24 mouse cellular contexts compared by ENCODE assay signal in genomic region chr11:110968901-110969300, GRCm38 (mm10). TPM values are rescaled to one million over a fixed set of nuclear protein-coding genes. Genes with fewer than 3 reads are reported as not detected.
DNase-seq lines count a peak whose midpoint lies in the region; ATAC-seq and TF ChIP-seq lines count a peak whose summit lies in the region.
"Had no signal": no experiment of that assay in that cellular context is flagged by ENCODE, and none has a peak within 500 bp of the region (broad histone marks: within the 10 kb centered on the region; RNA-seq: fewer than 3 reads in every experiment).

No protein-coding gene starts in this region.

- H3K9ac ChIP-seq in kidney, embryonic 14.5 days (ENCODE audit: low read depth, low read length): no peak overlapping the region
- no peak overlapping the region for H3K9ac ChIP-seq in kidney, embryonic 16.5 days (replicated peaks; ENCODE audit: low read length)
- H3K9ac ChIP-seq: embryonic facial prominence, embryonic 12.5 days; forebrain, embryonic 13.5 days; forebrain, embryonic 15.5 days had no signal

- H3K36me3 ChIP-seq in kidney, adult 2 months (ENCODE audit: control insufficient read depth, insufficient read depth, low read length): peaks cover 2% of the 10 kb centered on the region; the same call in 1 of the 2 replicates
- H3K36me3 ChIP-seq in kidney, embryonic 14.5 days (ENCODE audit: control insufficient read depth, insufficient read depth, low read length): no peaks in the 10 kb centered on the region
- H3K36me3 ChIP-seq in kidney, embryonic 16.5 days (ENCODE audit: insufficient read depth, low read length): no peaks in the 10 kb centered on the region
- H3K36me3 ChIP-seq: embryonic facial prominence, embryonic 10.5 days; embryonic facial prominence, embryonic 12.5 days; forebrain, embryonic 15.5 days; G1E had no signal

- H3K9me3 ChIP-seq in kidney, embryonic 14.5 days (ENCODE audit: control insufficient read depth, low read length): no peaks in the 10 kb centered on the region
- no peaks in the 10 kb centered on the region for H3K9me3 ChIP-seq in kidney, embryonic 16.5 days (ENCODE audit: low read length)
- H3K9me3 ChIP-seq: embryonic facial prominence, embryonic 10.5 days; embryonic facial prominence, embryonic 12.5 days; forebrain, embryonic 13.5 days; forebrain, embryonic 15.5 days had no signal

- TF ChIP-seq POLR2A in kidney, adult 2 months (IDR thresholded peaks at IDR 0.05; ENCODE audit: low read depth, low read length): no peak

- peak; percentile 58 for DNase-seq in kidney, adult 2 months
- DNase-seq in kidney, postnatal 4 days: no peak
- no peak for DNase-seq in kidney, postnatal 10 days
- DNase-seq in kidney, postnatal 14 days: no peak
- DNase-seq: adrenal gland, adult 8-10 months; adrenal gland, postnatal 14 days; adrenal gland, postnatal 36 days; B cell, adult 2 months; cerebellum, adult 11-12 months; cerebellum, adult 2 months; cerebellum, adult 9-10 months; cerebellum, postnatal 10 days; cerebellum, postnatal 25 days had no signal

- H3K27ac ChIP-seq in kidney, adult 2 months (ENCODE audit: insufficient read depth, low read depth, low read length): peak overlapping the region; percentile 78
- H3K27ac ChIP-seq in kidney, embryonic 14.5 days (ENCODE audit: low read depth, low read length): no peak overlapping the region
- no peak overlapping the region for H3K27ac ChIP-seq in kidney, embryonic 16.5 days (ENCODE audit: low read length)
- H3K27ac ChIP-seq: embryonic facial prominence, embryonic 10.5 days; embryonic facial prominence, embryonic 12.5 days; forebrain, embryonic 13.5 days; forebrain, embryonic 15.5 days had no signal

- H3K4me2 ChIP-seq in kidney, embryonic 14.5 days (replicated peaks; ENCODE audit: low read depth, low read length): peak overlapping the region; percentile 21; the same call in 1 of the 2 replicates
- peak overlapping the region; percentile 32 for H3K4me2 ChIP-seq in kidney, embryonic 16.5 days (replicated peaks; ENCODE audit: low read depth, low read length)
- H3K4me2 ChIP-seq: embryonic facial prominence, embryonic 12.5 days; forebrain, embryonic 13.5 days; forebrain, embryonic 15.5 days had no signal

- H3K4me1 ChIP-seq in kidney, adult 2 months (ENCODE audit: control insufficient read depth, insufficient read depth, low read length): peaks cover 13% of the 10 kb centered on the region; the same call in 1 of the 2 replicates
- peaks cover 7% of the 10 kb centered on the region; the same call in 1 of the 2 replicates for H3K4me1 ChIP-seq in kidney, embryonic 14.5 days (ENCODE audit: control insufficient read depth, insufficient read depth, low read length)
- peaks cover 4% of the 10 kb centered on the region; the same call in 1 of the 2 replicates for H3K4me1 ChIP-seq in kidney, embryonic 16.5 days (ENCODE audit: insufficient read depth, low read length)
- H3K4me1 ChIP-seq: embryonic facial prominence, embryonic 12.5 days; forebrain, embryonic 13.5 days; forebrain, embryonic 15.5 days had no signal

- H3K27me3 ChIP-seq in kidney, adult 2 months (replicated peaks; ENCODE audit: control insufficient read depth, insufficient read depth, low read length): no peaks in the 10 kb centered on the region
- H3K27me3 ChIP-seq in kidney, embryonic 14.5 days (ENCODE audit: control insufficient read depth, insufficient read depth, low read length): no peaks in the 10 kb centered on the region
- H3K27me3 ChIP-seq in kidney, embryonic 16.5 days (ENCODE audit: insufficient read depth, low read length): no peaks in the 10 kb centered on the region
- H3K27me3 ChIP-seq: CH12.LX; embryonic facial prominence, embryonic 12.5 days; forebrain, embryonic 13.5 days; forebrain, embryonic 15.5 days; Patski had no signal

- ATAC-seq in kidney, embryonic 14.5 days (ENCODE audit: low FRiP score, low TSS enrichment): no peak
- ATAC-seq in kidney, embryonic 16.5 days (ENCODE audit: low FRiP score, low TSS enrichment): no peak
- ATAC-seq: activated CD4-positive, CD25-positive, alpha-beta regulatory T cell, adult 4 months; CD4-positive, CD25-positive, alpha-beta regulatory T cell, adult 4 months; forebrain, embryonic 13.5 days; forebrain, embryonic 15.5 days; Patski had no signal

- TF ChIP-seq CTCF in kidney, adult 2 months (conservative IDR thresholded peaks at IDR 0.05; ENCODE audit: insufficient read depth, insufficient read length, low read depth, low read length): no peak

- peak overlapping the region; percentile 14; the same call in 1 of the 2 replicates for H3K4me3 ChIP-seq in kidney, adult 2 months (ENCODE audit: insufficient read depth, low read depth, low read length)
- no peak overlapping the region for H3K4me3 ChIP-seq in kidney, embryonic 14.5 days (ENCODE audit: low read length)
- H3K4me3 ChIP-seq in kidney, embryonic 16.5 days (ENCODE audit: low read length): peak overlapping the region; percentile 24; the same call in 1 of the 2 replicates
- H3K4me3 ChIP-seq: embryonic facial prominence, embryonic 10.5 days; embryonic facial prominence, embryonic 12.5 days; forebrain, embryonic 13.5 days; forebrain, embryonic 15.5 days had no signal

RNA-seq across cellular contexts. Expression of gene Kcnj16, which starts 1.1 kb away (rescaled TPM):
- 167 and 189 TPM in 2 replicates for polyA plus RNA-seq in kidney, adult 2 months (2012; rRNA removed)
- polyA plus RNA-seq in kidney, embryonic 14.5 days (2014; fragmentation: Nextera tagmentation; extraction: Ambion mirVana): 3.3 and 7.3 TPM in 2 replicates
- 13.4 and 14.5 TPM in 2 replicates for polyA plus RNA-seq in kidney, embryonic 16.5 days (2015; fragmentation: Nextera tagmentation; extraction: Ambion mirVana)
- polyA plus RNA-seq: forebrain, embryonic 13.5 days; G1E had no signal

Comparison
In these comparisons a context has a peak if more than half of its experiments do, and no peak if none do; other contexts are left out.
1. RNA of gene Kcnj16, which starts 1.1 kb away (polyA plus RNA-seq): 167 to 189 TPM in kidney, adult 2 months; 13.4 to 14.5 TPM in kidney, embryonic 16.5 days and 3.3 to 7.3 TPM in kidney, embryonic 14.5 days; every median in the first group is over 10 times any median in the second.